Mouse (Mus musculus) right cerebral cortex, postnatal 36 days (tissue): Measurements from ENCODE around the gene Gm14308.
"Not testable (repeated sequence)": the region's sequence is repeated elsewhere in the genome, so short reads cannot be mapped to it uniquely, and the experiment has no call there.

ENCODE experiments used
- DNase-seq, 2 experiments: peaks; one replicate each; pipeline ENCODE4 v3.0.0; 2022; ENCODE audit warnings: low spot score in 2 of 2, mixed read lengths in 1 of 2

Gm14308 gene

GRCm38 (mm10) chr2:176636244-176636643 lies at the start of gene Gm14308:
TSS of gene Gm14308 (minus strand) at chr2:176636344.
- DNase-seq = not testable (repeated sequence)

- DNase-seq = not testable (repeated sequence)
These were observed 34.1 kb upstream of the Gm14308 start, which contains the start of gene Zfp973 for GRCm38 (mm10) chr2:176670222-176670621. TSS of gene Zfp973 (plus strand) at chr2:176670522.
